Mouse (Mus musculus) left cerebral cortex, postnatal 10 days (tissue): ENCODE results near the gene Grm1. TPM values are rescaled to one million over a fixed set of nuclear protein-coding genes. Genes with fewer than 3 reads are reported as not detected.

Experiments used
- DNase-seq, 2 experiments: peaks; one replicate each; pipeline ENCODE4 v3.0.0; 2021 to 2022; ENCODE audit warnings: low spot score in 2 of 2, mixed read lengths in 1 of 2; ENCODE audit errors: extremely low spot score in 1 of 2
- intact Hi-C: fragments of 180-260 bp; cut with DNase I; formaldehyde crosslinking; loops from one replicate; pipeline ENCODE4 v1.15.1; 2025
- total RNA-seq, 2 experiments: library from RNA; stranded (reverse); gene quantifications; 2 replicates each; pipeline ENCODE4 v1.2.3; 2021

Grm1 gene
- total RNA-seq, 2 experiments from 2014 or later, result 26.6 to 35.0 TPM

DNA sequence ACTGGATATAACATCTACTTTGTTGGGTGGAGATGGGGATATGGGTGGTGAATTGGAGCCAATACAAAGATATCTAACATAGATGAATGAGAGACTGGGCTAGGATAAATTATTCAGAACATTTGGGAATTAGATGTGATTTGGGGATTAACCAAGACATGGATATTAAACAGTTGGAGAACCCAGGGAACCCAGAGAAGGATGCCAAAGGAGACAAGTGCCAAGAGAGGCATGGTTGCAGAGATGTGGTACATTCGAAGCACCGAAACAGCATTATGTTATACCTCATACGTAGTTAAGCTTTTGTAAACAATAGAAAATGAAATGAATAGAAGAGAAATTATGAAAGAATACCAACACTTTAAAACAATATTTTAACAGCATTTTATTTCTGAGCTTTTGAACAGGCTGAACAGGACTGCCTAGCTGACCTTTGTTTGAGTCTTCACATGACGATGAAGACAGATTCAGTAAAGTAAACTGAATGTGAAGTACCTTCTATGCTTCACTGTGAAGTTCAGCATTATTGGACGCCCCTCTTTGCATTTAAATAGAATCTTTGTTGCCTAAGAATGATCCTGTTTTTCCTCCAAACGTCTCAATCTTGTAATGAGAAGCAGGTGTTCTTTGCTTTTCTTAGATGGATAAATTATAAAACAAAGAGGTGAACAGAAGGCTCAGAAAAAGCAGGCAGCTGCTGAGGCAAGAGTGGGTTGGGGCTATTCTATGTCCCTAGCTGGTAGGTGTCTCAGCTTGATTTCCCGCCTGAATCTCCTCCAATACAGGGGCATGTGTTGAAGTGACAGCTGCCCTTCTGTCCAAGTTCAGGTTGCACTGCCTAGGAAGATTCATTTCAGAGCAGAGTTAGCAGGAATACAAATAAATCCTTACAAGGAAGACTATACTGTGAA is 234.5 kb downstream of the Grm1 start:
- intact Hi-C loops, result no loop called here
- DNase-seq, result no peak

DNA sequence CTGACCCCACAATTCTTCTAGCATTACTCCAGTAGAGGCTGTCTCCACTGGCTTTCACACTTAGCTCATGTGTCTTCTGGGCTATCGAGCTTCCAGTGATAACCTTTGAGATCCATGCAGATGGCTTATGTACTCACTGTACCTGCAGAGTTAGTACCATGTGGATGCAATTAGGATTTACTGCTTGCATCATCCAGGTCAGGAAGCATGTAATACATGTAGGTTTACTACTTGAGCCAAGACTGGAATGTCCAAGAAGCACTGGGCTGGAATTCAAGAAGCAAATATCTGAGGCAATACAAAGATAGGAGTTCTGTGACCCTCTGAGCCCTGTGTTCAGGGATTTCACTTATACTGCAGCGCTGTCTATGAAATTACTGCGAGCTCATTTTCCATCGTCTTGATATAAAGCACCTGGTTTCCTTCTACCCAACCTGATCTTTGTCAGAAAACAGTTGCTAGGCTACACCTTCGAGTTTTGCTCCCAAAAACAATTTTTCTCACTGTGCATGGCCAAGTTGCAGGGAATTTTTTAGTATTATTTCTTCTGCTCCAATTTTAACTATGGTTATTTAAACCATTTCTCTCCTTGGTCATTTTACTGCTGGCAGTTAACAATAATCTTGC is 237.0 kb downstream of the Grm1 start:
- no peak for DNase-seq
- intact Hi-C loops, result no loop called here

DNA sequence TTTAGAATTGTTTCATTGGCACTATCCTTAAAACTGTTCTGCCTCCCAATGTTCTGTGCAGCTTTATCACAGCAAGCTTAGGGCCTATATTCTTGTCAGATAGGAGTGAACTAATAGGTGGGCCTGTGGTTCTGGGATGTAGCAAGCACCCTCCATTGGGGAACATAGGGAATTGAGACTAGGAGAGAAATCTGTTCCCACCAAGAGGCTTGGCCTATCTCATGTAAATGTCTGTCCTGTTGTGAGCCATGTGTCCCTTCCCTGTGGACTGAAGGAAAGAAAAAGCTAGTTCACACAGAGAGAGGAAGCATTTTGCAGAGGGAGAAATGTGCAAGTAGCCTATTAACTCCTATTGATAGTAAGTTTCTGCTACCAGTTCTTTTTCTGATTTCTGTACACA is 246.8 kb downstream of the Grm1 start:
- no peak for DNase-seq
- intact Hi-C loops, result no loop called here

DNA sequence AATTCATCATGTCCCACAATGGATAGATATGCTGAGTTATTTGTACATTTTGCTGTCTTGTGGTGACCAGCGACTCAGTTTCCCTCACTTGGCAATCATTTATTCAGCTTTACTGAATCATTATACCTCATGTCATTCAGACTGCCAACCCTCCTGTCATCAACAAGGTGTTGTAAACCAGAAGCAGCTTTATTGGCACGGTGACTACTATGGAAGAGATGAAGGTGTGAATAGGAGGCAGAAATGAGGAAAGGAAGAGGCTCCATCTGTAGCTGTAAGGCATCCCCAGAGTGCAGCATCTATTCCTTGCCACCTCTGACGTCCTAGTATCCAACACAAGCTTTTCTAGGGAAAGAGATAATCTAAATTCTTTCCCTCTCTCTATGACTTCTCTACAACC is 247.3 kb downstream of the Grm1 start:
- intact Hi-C loops, result no loop called here
- DNase-seq, result no peak

DNA sequence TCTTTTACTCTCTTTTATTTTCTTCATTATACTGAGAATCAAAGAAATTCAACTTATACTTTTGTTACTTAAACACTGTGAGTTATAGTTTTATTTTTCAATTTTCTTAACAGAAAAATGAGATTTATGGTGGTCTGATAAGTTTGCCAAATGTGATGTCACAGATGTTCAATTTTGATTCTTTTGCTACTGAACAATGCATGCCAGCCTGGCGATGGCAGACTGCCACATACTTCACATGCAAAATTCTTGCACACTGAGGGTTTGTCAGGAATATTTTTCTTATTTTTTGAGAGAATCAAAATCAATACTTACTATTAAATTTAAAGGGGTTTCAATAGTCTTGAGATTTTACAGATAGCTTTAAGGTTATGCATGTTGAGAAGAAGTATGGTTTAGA is 251.0 kb downstream of the Grm1 start:
- DNase-seq, result no peak
- intact Hi-C loops, result no loop called here

DNA sequence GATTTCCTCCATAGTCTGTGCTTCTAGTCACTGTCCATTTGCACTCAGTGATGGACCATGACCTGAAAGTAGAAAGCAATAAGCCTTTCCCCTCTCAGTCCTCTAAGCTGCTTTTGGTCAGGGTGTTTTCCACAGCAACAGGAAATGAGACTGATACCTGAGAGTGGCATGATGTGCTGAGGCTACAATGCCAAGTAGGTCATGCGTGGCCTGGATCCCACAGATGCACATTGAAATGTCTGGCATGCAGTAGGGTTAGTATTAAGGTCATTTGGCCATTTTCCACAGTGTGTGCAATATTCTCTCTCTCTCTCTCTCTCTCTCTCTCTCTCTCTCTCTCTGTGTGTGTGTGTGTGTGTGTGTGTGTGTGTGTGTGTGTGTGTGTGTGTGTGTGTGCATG is 254.8 kb downstream of the Grm1 start:
- no peak for DNase-seq
- intact Hi-C loops, result no loop called here

DNA sequence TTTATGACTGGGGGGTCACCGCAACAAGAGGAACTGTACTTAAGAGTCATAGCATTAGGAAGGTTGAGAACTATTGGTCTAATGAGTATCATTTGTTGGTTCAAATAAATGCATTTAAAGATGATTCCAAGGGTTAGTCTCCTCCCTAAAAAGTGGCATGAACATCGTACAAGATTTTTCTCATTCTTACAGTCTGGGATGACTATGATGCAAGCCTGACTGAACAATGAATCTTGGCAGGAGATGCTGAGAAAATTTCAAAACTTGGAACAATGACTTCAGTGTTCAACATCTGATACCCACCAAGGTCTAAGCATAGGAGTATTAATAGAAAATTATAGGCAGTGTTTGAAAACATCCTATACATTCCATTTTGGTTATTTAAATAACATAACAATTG is 264.1 kb downstream of the Grm1 start:
- intact Hi-C loops, result no loop called here
- no peak for DNase-seq

DNA sequence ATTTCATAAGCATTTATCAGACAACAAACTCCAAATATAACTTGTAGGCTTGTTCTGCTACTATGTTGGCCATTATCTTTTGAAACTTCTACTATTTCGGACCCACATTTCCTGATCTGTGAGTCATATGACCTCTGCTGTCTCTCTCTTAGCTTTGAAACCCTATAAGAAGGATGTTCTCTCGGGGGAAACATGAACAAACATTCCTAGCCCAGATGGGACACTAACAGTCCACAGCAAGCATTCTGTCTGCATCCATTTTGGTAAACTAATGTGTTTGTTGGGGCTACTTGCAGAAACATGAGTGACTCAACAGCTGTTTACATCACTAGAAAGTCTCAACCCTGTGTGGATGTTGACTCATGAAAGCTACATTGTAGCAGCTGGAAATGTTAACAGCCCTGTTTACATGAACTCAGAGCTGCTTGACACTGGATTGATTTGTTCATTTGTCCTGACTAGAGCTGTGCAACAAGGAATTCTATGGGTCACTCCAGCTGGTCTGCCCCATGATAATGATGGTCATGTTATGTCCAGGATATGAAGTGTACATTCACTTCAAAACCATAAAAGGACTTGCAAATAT is 267.4 kb downstream of the Grm1 start:
- no peak for DNase-seq
- intact Hi-C loops, result no loop called here

DNA sequence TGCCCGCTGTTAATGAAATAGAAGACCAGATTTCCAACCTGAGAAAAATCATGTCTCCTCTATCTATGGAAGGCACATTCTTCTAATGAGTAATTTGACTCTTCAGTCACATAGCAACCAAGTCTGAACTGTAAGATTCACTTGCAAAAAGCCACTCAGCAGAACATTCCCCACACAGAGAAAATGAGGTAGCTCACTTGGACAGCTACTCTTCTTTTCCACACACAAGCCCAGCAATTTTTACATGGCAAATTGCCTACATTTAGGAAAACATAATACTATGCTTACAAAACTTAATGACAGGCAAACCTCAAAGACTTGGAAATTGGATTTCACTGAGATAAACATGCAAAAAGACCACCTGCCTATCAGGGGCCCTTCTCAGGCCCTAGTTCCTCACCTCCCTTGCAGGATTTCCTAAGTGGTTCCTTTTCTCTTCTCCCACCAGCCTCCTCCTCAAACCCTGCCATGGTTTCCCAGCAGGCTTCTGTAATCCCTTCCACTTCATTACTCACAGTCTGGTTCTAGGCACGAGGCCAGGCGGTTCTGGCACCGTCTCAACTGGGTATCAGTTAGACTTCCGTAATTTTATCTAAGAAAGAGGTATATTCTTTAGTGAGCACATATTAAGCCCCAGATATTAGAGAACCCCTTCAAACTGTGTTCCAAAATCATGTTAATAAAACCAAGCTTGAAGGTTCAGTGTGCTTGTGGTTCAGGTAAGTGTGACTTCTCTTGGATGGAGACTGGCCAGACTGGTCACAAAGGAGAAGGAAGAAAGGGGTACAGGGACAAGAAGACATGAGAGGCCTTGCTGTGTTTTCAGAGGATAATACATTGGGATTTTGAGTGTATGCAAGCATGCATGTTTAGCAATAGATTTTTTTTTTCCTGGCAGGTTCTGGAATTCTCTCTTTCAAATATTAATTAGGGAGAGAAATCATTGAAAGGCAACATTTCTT is 269.1 kb downstream of the Grm1 start:
- intact Hi-C loops, result no loop called here
- DNase-seq, result peak; percentile 35 to 50

DNA sequence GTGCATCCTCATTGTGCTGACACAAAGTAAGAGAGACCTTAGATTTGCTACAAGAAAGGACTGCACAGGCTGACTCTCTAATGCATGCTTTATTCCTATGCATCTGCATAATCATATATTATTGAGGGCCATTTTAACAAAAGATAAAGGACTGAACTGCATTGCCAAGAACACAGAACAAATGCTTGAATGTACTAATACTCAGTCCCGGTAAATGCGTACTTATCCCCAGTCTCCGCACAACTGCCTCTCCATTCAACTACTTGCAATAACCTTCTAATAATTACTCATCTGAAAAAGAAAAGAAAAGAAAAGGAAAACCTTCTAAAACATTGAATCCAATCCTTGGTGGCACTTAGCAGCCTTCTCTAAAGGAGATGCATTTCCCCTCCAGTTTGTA is 272.4 kb downstream of the Grm1 start:
- no peak for DNase-seq
- intact Hi-C loops, result no loop called here

DNA sequence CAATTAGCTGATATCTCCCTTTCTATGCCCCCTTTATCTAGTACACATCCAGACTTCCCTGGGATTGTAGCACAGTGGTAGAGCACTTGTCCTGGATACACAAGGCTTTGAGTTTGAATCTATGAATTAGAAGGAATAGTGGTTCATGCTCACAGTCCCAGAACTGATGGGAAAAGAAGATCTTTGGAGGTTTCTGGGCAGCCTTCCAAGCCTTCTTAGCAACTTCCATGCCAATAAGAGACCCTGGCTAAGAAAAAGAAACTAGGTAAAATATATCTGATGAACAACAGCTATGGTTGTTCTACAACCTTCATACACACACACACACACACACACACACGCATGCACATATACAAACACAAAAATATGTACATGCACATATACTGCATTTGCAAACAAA is 286.8 kb downstream of the Grm1 start:
- no peak for DNase-seq
- intact Hi-C loops, result no loop called here

DNA sequence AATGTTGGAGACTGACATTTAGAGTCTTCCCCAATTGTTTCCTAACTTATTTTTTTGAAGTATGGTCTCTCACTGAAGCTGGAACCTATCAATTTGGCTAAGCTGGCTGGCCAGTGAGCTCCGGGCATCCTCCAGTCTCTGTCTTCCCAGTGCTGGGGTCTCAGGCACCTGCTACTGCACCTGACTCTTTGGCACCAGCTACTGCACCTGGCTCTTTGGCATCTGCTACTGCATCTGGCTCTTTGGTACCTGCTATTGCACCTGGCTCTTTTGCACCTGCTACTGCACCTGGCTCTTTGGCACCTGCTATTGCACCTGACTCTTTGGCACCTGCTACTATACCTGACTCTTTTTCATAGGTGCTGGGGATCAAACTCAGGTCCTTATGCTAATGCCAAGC is 291.7 kb downstream of the Grm1 start:
- no peak for DNase-seq
- intact Hi-C loops, result no loop called here

DNA sequence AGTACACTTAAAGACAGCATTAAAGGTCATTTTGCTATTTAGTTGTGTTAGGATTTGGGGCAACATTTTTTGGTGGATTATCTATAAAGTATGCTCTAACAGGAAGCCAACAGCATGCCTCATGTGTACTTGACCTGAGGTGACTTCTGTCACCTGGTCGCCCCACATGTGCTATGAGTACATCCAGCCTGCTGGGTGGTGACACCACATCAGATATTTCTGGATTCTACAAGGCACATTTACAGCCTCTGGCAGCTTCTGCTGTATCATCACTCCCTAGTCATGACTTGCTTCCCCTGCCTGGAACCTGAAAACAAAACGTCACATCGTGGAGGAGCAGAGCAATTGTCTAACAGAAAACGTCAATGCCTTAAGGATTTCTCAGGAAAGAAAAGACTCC is 292.2 kb downstream of the Grm1 start:
- intact Hi-C loops, result no loop called here
- no peak for DNase-seq

DNA sequence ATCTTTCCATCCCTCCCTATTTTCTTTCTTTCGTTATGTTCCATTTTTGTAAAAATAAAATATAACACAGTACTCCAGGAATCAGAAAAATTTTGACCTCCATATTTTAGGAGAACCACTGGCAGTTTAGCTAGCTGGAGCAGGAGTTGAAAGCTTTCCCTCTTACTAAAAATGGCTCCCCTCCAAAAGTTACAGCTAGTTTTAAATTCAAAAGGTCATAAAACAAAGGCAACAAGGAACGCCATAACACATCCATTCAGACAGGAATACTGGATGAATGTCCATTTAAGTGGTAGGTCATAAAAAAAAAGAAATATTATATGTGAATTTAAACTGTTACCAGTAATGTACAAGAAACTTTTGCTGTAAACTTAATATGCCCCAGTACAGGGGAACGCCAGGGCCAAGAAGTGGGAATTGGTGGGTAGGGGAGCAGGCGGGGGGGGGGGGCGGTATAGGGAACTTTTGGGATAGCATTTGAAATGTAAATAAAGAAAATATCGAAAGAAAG is 294.2 kb downstream of the Grm1 start:
- intact Hi-C loops, result no loop called here

DNA sequence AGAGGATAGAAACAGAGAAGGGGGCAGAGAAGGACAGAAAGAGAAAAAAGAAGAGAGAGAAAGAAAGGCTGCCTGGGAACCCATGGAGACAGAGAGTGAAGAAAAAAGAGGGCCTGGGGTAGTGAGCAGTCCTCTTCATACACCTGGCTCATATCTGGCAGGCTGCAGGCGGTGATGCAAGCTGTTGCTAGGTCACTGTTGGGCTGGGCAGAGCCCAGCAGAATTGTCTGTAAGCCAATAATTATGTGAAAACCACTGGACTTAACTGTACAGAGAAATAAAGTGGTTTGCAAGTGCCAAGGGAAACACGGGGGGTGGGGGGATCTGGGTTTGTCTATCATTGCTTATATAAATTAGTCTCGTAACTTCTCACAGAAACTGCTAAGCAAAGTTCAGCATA is 297.0 kb downstream of the Grm1 start:
- intact Hi-C loops, result no loop called here
- DNase-seq, result no peak

More for the DNA sequence above, 294.2 kb downstream of the Grm1 start:
- DNase-seq, result no peak

DNA sequence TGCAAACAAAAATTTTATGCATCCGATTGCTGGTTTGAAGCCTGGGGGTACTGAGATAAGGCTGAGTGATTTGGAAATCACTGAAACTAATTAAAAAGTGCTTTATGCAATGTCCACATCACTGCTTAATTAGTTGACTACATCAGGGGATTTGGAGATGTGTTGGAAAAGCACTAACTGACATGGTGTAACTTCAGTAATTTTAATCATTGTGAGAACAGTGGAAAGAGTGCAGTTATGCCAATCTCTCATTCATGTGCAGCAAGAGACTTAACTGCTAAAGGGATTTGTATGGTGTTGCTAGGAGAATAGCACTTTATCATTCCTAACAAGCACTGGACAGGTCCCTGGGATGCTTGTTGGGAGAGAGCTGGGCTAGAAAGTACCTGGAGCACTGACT is 307.3 kb downstream of the Grm1 start:
- intact Hi-C loops, result no loop called here
- DNase-seq, result no peak

DNA sequence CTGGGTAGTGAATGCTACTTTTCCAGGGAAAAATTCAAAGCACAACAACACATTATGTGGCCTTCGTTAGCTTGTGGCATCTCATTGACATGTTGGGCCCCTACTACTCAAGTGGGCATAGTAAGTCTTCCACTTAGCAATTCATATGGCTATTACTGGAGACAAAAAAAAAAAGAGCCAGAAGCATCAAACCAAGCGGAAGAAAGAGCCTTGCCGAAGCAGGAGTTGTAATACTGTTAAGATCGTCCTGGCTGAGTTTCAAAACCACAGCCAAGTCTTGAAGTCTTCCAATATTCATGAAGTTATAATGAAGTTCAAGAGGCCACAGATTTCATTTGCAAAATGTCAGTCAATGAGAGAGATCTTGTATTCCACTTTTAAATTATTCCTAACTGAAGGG is 319.1 kb downstream of the Grm1 start:
- DNase-seq, result no peak
- intact Hi-C loops, result no loop called here

DNA sequence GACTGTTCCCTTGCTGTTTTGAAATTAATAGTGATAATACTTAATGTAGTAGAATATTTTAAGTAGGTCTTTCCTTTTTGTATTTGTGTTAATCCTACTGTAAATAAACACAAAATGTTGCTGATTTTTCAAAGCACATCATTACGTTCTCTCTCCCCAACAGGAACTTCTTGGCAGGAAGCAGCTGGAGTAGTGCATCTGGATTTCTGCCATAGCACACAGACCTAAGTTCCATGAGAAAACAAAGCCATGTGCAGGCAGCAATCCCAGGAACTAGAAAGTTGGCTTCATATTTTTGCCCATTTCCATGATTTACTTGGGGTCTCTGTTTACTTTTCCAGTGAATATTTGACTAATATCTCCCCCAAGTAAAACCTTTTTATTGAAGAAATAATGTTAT is 320.9 kb downstream of the Grm1 start:
- DNase-seq, result peak in 1 of 2 experiments; percentile 23
- intact Hi-C loops, result no loop called here

DNA sequence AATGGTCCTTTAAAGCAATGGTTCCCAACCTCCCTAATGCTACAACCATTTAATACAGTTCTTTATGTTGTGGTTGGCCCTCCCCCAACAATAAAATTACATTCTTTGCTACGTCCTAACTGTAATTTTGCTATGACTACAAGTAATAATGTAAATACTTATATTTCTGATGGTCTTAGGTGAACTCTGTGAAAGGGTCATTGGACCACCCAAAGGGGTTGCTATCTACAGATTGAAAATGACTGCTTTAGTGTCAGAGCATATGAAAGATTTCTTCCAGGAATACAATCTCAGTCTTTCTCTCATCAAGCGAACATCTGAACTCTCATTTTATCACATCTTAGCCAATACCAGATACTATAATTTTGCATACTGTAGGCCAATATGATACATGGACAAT is 321.4 kb downstream of the Grm1 start:
- intact Hi-C loops, result no loop called here
- no peak for DNase-seq
